Mouse (Mus musculus): ENCODE measurements around the gene Lnpk.

Gene Lnpk

DNA sequence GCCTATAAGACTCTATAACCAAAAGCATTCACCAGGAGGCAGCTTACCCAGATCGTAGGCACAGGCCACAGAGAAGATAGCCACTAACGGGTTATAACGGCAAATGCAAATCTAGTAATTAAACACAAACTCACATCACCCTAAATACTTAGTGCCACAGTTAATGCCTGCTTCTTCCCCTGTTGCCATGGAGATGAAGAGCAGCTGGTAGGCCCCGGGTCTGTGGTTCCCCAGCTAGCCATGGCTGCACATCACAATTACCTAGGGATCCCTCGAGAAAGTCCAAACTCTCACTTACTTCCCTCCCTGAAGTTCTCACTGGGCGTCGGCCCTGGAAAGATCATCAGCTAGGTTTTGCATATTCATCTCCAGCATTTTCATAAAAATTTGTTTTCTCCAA lies 90.8 kb downstream of the Lnpk start:
- no peak for DNase-seq

DNA sequence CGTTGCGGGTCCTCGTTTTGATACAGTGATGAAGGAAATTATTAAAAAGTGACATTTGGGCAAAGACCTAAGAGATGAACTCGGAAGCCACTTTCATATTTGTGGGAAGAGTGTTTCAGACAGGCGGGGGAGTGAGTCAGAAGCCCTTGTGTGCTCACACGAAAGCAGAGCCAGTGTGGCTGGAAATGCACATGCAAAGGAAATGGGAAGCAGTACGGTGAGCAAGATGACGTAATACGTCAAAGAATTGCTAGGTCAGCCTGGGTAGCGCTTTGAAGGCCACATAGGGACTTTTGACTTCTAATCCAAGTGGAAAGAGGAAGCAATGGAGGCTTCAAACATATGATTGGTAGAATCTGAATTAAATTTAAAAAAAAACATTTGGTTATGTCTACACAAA lies 96.6 kb downstream of the Lnpk start:
- no peak for DNase-seq

DNA sequence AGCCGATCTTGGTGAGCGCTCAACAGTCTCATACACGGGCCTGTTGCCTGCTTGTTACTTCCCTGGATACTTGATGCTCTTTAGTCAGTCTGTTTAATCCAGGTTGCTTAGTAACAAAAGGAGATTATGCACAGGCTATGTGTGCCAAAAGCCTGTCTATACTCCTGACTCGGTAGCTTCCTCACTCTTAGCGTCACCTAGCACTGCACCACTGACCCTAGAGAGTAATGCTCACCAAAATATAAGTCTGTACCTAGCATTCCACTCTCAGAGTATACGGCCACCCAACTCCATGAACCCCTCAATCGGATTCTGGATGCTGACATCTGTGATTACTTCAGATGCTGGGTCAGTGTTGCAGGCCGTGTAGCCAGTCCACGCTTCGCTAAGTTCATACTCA lies 97.1 kb downstream of the Lnpk start:
- DNase-seq = no peak

Measured in cerebellum, adult 8-10 months (tissue).